Mouse (Mus musculus): Measurements from ENCODE around the gene Agfg2. TPM values are rescaled to one million over a fixed set of nuclear protein-coding genes. Genes with fewer than 3 reads are reported as not detected.
"Not testable (repeated sequence)": the region's sequence is repeated elsewhere in the genome, so short reads cannot be mapped to it uniquely, and the experiment has no call there.

Gene Agfg2
- polyA plus RNA-seq (2014; fragmentation: Nextera tagmentation; extraction: Ambion mirVana), result 14.1 and 15.4 TPM in 2 replicates

GRCm38 (mm10) chr5:137684294-137685123 is at the start of gene Agfg2:
Gene Agfg2, minus strand, starts transcription at chr5:137684726.
- Histone ChIP-seq H3K27me3 (ENCODE audit: control insufficient read depth, insufficient read depth, low read length) (no peaks in the 10 kb centered on the region), H3K4me1 (ENCODE audit: control insufficient read depth, insufficient read depth, low read length) (0 out of 2 replicates have a peak, but pooled peaks cover 6% of the 10 kb centered on the region), H3K36me3 (ENCODE audit: control insufficient read depth, insufficient read depth, low read length) (no peaks in the 10 kb centered on the region), H3K4me2 (ENCODE audit: low read depth, severe bottlenecking) (peak within 1 kb of the TSS; percentile 63), H3K27ac (replicated peaks; ENCODE audit: low read depth, low read length) (no peak within 1 kb of the TSS), H3K9ac (ENCODE audit: low read length) (peak within 1 kb of the TSS; percentile 61), H3K9me3 (ENCODE audit: control insufficient read depth, low read length) (no peaks in the 10 kb centered on the region), H3K4me3 (ENCODE audit: low read depth, low read length) (peak within 1 kb of the TSS; percentile 64)
- ATAC-seq (ENCODE audit: insufficient number of reproducible peaks, low FRiP score, low TSS enrichment, low read depth), result peak; percentile 99
- WGBS, result under 1% methylated on average over 56 of the region's 62 CpGs
- peak; percentile 98 for DNase-seq (ENCODE audit: low spot score)

GRCm38 (mm10) chr5:137733638-137734288 is 49.2 kb upstream of the Agfg2 start:
- ATAC-seq (ENCODE audit: insufficient number of reproducible peaks, low FRiP score, low TSS enrichment, low read depth) (no peak), DNase-seq (ENCODE audit: low spot score) (no peak)
- Histone ChIP-seq H3K4me2 (ENCODE audit: low read depth, severe bottlenecking) (peak overlapping the region; percentile 1; the same call in 1 of the 2 replicates), H3K4me1 (ENCODE audit: control insufficient read depth, insufficient read depth, low read length) (peaks cover 8% of the 10 kb centered on the region; the same call in 1 of the 2 replicates), H3K9me3 (ENCODE audit: control insufficient read depth, low read length) (no peaks in the 10 kb centered on the region), H3K36me3 (ENCODE audit: control insufficient read depth, insufficient read depth, low read length) (no peaks in the 10 kb centered on the region), H3K4me3 (ENCODE audit: low read depth, low read length) (no peak overlapping the region), H3K27me3 (ENCODE audit: control insufficient read depth, insufficient read depth, low read length) (no peaks in the 10 kb centered on the region), H3K9ac (ENCODE audit: low read length) (no peak overlapping the region), H3K27ac (replicated peaks; ENCODE audit: low read depth, low read length) (no peak overlapping the region)
- WGBS, result 84% methylated on average over 12 of the region's 12 CpGs

GRCm38 (mm10) chr5:137726767-137727166 is 42.2 kb upstream of the Agfg2 start:
- no peak overlapping the region for H3K9ac ChIP-seq (ENCODE audit: low read length)
- no peak for DNase-seq (ENCODE audit: low spot score)
- H3K9me3 ChIP-seq (ENCODE audit: control insufficient read depth, low read length), result no peaks in the 10 kb centered on the region
- no peaks in the 10 kb centered on the region for H3K27me3 ChIP-seq (ENCODE audit: control insufficient read depth, insufficient read depth, low read length)
- WGBS, result 70% methylated on average over 6 of the region's 6 CpGs
- H3K36me3 ChIP-seq (ENCODE audit: control insufficient read depth, insufficient read depth, low read length), result no peaks in the 10 kb centered on the region
- H3K4me1 ChIP-seq (ENCODE audit: control insufficient read depth, insufficient read depth, low read length), result no peaks in the 10 kb centered on the region
- no peak overlapping the region for H3K4me2 ChIP-seq (ENCODE audit: low read depth, severe bottlenecking)
- no peak overlapping the region for H3K27ac ChIP-seq (replicated peaks; ENCODE audit: low read depth, low read length)
- no peak for ATAC-seq (ENCODE audit: insufficient number of reproducible peaks, low FRiP score, low TSS enrichment, low read depth)
- no peak overlapping the region for H3K4me3 ChIP-seq (ENCODE audit: low read depth, low read length)

- Histone ChIP-seq H3K9me3 (ENCODE audit: control insufficient read depth, low read length) (no peaks in the 10 kb centered on the region), H3K4me1 (ENCODE audit: control insufficient read depth, insufficient read depth, low read length) (no peaks in the 10 kb centered on the region), H3K4me3 (ENCODE audit: low read depth, low read length) (no peak overlapping the region), H3K9ac (ENCODE audit: low read length) (no peak overlapping the region), H3K4me2 (ENCODE audit: low read depth, severe bottlenecking) (no peak overlapping the region), H3K36me3 (ENCODE audit: control insufficient read depth, insufficient read depth, low read length) (no peaks in the 10 kb centered on the region), H3K27ac (replicated peaks; ENCODE audit: low read depth, low read length) (no peak overlapping the region), H3K27me3 (ENCODE audit: control insufficient read depth, insufficient read depth, low read length) (no peaks in the 10 kb centered on the region)
- no peak for ATAC-seq (ENCODE audit: insufficient number of reproducible peaks, low FRiP score, low TSS enrichment, low read depth)
- no peak for DNase-seq (ENCODE audit: low spot score)
- WGBS, result 91% methylated on average over 5 of the region's 5 CpGs
Measured at GRCm38 (mm10) chr5:137723840-137724239, 39.3 kb upstream of the Agfg2 start.

GRCm38 (mm10) chr5:137720558-137721164 is 36.1 kb upstream of the Agfg2 start:
- not testable (repeated sequence) for H3K27me3 ChIP-seq (ENCODE audit: control insufficient read depth, insufficient read depth, low read length); ATAC-seq (ENCODE audit: insufficient number of reproducible peaks, low FRiP score, low TSS enrichment, low read depth); H3K36me3 ChIP-seq (ENCODE audit: control insufficient read depth, insufficient read depth, low read length); H3K9me3 ChIP-seq (ENCODE audit: control insufficient read depth, low read length); DNase-seq (ENCODE audit: low spot score); H3K4me3 ChIP-seq (ENCODE audit: low read depth, low read length); H3K9ac ChIP-seq (ENCODE audit: low read length); H3K4me1 ChIP-seq (ENCODE audit: control insufficient read depth, insufficient read depth, low read length); H3K27ac ChIP-seq (replicated peaks; ENCODE audit: low read depth, low read length)
- peak overlapping the region; percentile 29; the same call in 1 of the 2 replicates for H3K4me2 ChIP-seq (ENCODE audit: low read depth, severe bottlenecking)
- 18% methylated on average over 11 of the region's 16 CpGs for WGBS

GRCm38 (mm10) chr5:137719088-137719487 is 34.6 kb upstream of the Agfg2 start:
- no peaks in the 10 kb centered on the region for H3K27me3 ChIP-seq (ENCODE audit: control insufficient read depth, insufficient read depth, low read length)
- no peak overlapping the region for H3K4me2 ChIP-seq (ENCODE audit: low read depth, severe bottlenecking)
- H3K36me3 ChIP-seq (ENCODE audit: control insufficient read depth, insufficient read depth, low read length), result no peaks in the 10 kb centered on the region
- H3K9me3 ChIP-seq (ENCODE audit: control insufficient read depth, low read length), result no peaks in the 10 kb centered on the region
- no peak overlapping the region for H3K9ac ChIP-seq (ENCODE audit: low read length)
- no peak for DNase-seq (ENCODE audit: low spot score)
- H3K27ac ChIP-seq (replicated peaks; ENCODE audit: low read depth, low read length), result no peak overlapping the region
- WGBS, result 87% methylated on average over 6 of the region's 6 CpGs
- no peak overlapping the region for H3K4me3 ChIP-seq (ENCODE audit: low read depth, low read length)
- no peak for ATAC-seq (ENCODE audit: insufficient number of reproducible peaks, low FRiP score, low TSS enrichment, low read depth)
- no peaks in the 10 kb centered on the region for H3K4me1 ChIP-seq (ENCODE audit: control insufficient read depth, insufficient read depth, low read length)

- Histone ChIP-seq H3K27me3 (ENCODE audit: control insufficient read depth, insufficient read depth, low read length) (no peaks in the 10 kb centered on the region), H3K4me2 (ENCODE audit: low read depth, severe bottlenecking) (no peak overlapping the region), H3K4me1 (ENCODE audit: control insufficient read depth, insufficient read depth, low read length) (no peaks in the 10 kb centered on the region), H3K27ac (replicated peaks; ENCODE audit: low read depth, low read length) (no peak overlapping the region), H3K9me3 (ENCODE audit: control insufficient read depth, low read length) (no peaks in the 10 kb centered on the region), H3K9ac (ENCODE audit: low read length) (no peak overlapping the region), H3K36me3 (ENCODE audit: control insufficient read depth, insufficient read depth, low read length) (no peaks in the 10 kb centered on the region), H3K4me3 (ENCODE audit: low read depth, low read length) (no peak overlapping the region)
- ATAC-seq (ENCODE audit: insufficient number of reproducible peaks, low FRiP score, low TSS enrichment, low read depth), result no peak
- 67% methylated on average over 8 of the region's 8 CpGs for WGBS
- DNase-seq (ENCODE audit: low spot score), result no peak
Measured at GRCm38 (mm10) chr5:137718020-137718790, 33.7 kb upstream of the Agfg2 start.

GRCm38 (mm10) chr5:137715685-137716084 is 31.2 kb upstream of the Agfg2 start:
- Histone ChIP-seq H3K4me1 (ENCODE audit: control insufficient read depth, insufficient read depth, low read length) (no peaks in the 10 kb centered on the region), H3K9ac (ENCODE audit: low read length) (no peak overlapping the region), H3K27ac (replicated peaks; ENCODE audit: low read depth, low read length) (no peak overlapping the region), H3K4me3 (ENCODE audit: low read depth, low read length) (no peak overlapping the region), H3K9me3 (ENCODE audit: control insufficient read depth, low read length) (no peaks in the 10 kb centered on the region), H3K36me3 (ENCODE audit: control insufficient read depth, insufficient read depth, low read length) (no peaks in the 10 kb centered on the region), H3K4me2 (ENCODE audit: low read depth, severe bottlenecking) (no peak overlapping the region), H3K27me3 (ENCODE audit: control insufficient read depth, insufficient read depth, low read length) (no peaks in the 10 kb centered on the region)
- ATAC-seq (ENCODE audit: insufficient number of reproducible peaks, low FRiP score, low TSS enrichment, low read depth) (no peak), DNase-seq (ENCODE audit: low spot score) (no peak)
- WGBS, result 78% methylated on average over 8 of the region's 8 CpGs

Measured in limb, embryonic 11.5 days (tissue).